Mouse (Mus musculus): ENCODE results near the gene Sri.

Gene Sri

GRCm38 (mm10) chr5:8116561-8117168 lies 70.8 kb downstream of the Sri start:
- no peak for DNase-seq

Measured in thymus, adult 18-20 months (tissue).